Mouse (Mus musculus) lung, postnatal 0 days (tissue): ENCODE data around the gene Fmnl1. TPM values are rescaled to one million over a fixed set of nuclear protein-coding genes. Genes with fewer than 3 reads are reported as not detected.

ENCODE experiments used
- ATAC-seq: fragments of 200-750 bp; cut with Nextera tagmentation; 2 replicates; pipeline ENCODE4 v1.8.0; 2017; ENCODE audit warnings: moderate library complexity
- DNase-seq: peaks from one replicate; pipeline ENCODE4 v3.0.0-alpha.2; 2016; ENCODE audit warnings: low spot score
- H3K27ac ChIP-seq: fragments of 300-500 bp; sonication (generic); 2 replicates; pipeline ENCODE4 v1.5.1; 2014; ENCODE audit warnings: antibody characterized with exemption, mild to moderate bottlenecking, low read length, mixed read lengths
- H3K27me3 ChIP-seq: fragments of 300-500 bp; sonication (generic); replicated peaks from 2 replicates; pipeline ENCODE4 v1.6.1; 2014; ENCODE audit warnings: low read length, mixed read lengths; ENCODE audit not compliant: insufficient read depth
- H3K36me3 ChIP-seq: fragments of 300-500 bp; sonication (generic); 2 replicates; pipeline ENCODE4 v1.6.1; 2014; ENCODE audit warnings: low read length, mixed read lengths; ENCODE audit not compliant: insufficient read depth
- H3K4me1 ChIP-seq: fragments of 300-500 bp; sonication (generic); 2 replicates; pipeline ENCODE4 v1.6.1; 2014; ENCODE audit warnings: antibody characterized with exemption, low read depth, low read length, mixed read lengths; ENCODE audit not compliant: insufficient read depth
- H3K4me2 ChIP-seq: fragments of 300-500 bp; sonication (generic); replicated peaks from 2 replicates; pipeline ENCODE4 v1.6.1; 2014; ENCODE audit warnings: low read depth, mild to moderate bottlenecking, low read length, moderate library complexity, mixed read lengths
- H3K4me3 ChIP-seq: fragments of 300-500 bp; sonication (generic); 2 replicates; pipeline ENCODE4 v1.5.1; 2014; ENCODE audit warnings: low read depth, low read length
- H3K9ac ChIP-seq: fragments of 300-500 bp; sonication (generic); replicated peaks from 2 replicates; pipeline ENCODE4 v1.6.1; 2014; ENCODE audit warnings: low read depth, mild to moderate bottlenecking
- H3K9me3 ChIP-seq: fragments of 300-500 bp; sonication (generic); 2 replicates; pipeline ENCODE4 v1.6.1; 2016; ENCODE audit warnings: low read length, mixed read lengths
- CTCF ChIP-seq: IDR thresholded peaks from 2 replicates; pipeline ENCODE4 v1.5.1; 2016; ENCODE audit warnings: antibody characterized with exemption, mild to moderate bottlenecking
- EP300 ChIP-seq: IDR thresholded peaks from 2 replicates; pipeline ENCODE4 v1.6.1; 2016; ENCODE audit warnings: antibody characterized with exemption, mild to moderate bottlenecking, control low read depth
- WGBS: fragments of 180-500 bp; shearing (Covaris S2); extraction: QIAGEN DNeasy Blood & Tissue Kit; methylation state at CpG from one replicate; pipeline ENCODE4 v1.1.7; 2014; 5-methylcytosine and 5-hydroxymethylcytosine counted together
- polyA plus RNA-seq: library from polyadenylated mRNA; unstranded; fragments of >200 nt; fragmentation: Nextera tagmentation; extraction: Ambion mirVana; gene quantifications from 2 replicates; pipeline ENCODE4 v1.2.1, GENCODE M21; 2015

The Fmnl1 gene
- polyA plus RNA-seq, 1 experiment from 2014 or later: 4.1 TPM

- Histone ChIP-seq H3K4me3 (peak overlapping the region; percentile 24), H3K27ac (peak overlapping the region; percentile 34; the same call in 1 of the 2 replicates), H3K4me2 (peak overlapping the region; percentile 51), H3K9me3 (no peaks in the 10 kb centered on the region), H3K27me3 (no peaks in the 10 kb centered on the region), H3K36me3 (no peaks in the 10 kb centered on the region), H3K9ac (no peak overlapping the region; the same call in 1 of the 2 replicates), H3K4me1 (0 out of 2 replicates have a peak, but pooled peaks cover 4% of the 10 kb centered on the region)
- TF ChIP-seq EP300 (no peak), CTCF (peak; percentile 99)
- DNase-seq: peak; percentile 96
- 1% methylated on average over 25 of the region's 25 CpGs for WGBS
- peak; percentile 97 for ATAC-seq
Observed at GRCm38 (mm10) chr11:103158621-103159478, 12.1 kb upstream of the Fmnl1 start.

- Histone ChIP-seq H3K27me3 (no peaks in the 10 kb centered on the region), H3K4me2 (no peak overlapping the region), H3K36me3 (no peaks in the 10 kb centered on the region), H3K27ac (no peak overlapping the region), H3K9me3 (no peaks in the 10 kb centered on the region), H3K4me3 (no peak overlapping the region), H3K9ac (no peak overlapping the region), H3K4me1 (0 out of 2 replicates have a peak, but pooled peaks cover 4% of the 10 kb centered on the region)
- ATAC-seq: no peak
- TF ChIP-seq EP300: no peak
- no peak for TF ChIP-seq CTCF
- WGBS: 81% methylated on average over 11 of the region's 11 CpGs
- no peak for DNase-seq
Observed at GRCm38 (mm10) chr11:103160738-103161137, 10.2 kb upstream of the Fmnl1 start.

GRCm38 (mm10) chr11:103161449-103161848, 9.5 kb upstream of the Fmnl1 start:
- no peaks in the 10 kb centered on the region for H3K27me3 ChIP-seq

GRCm38 (mm10) chr11:103162132-103162531, 8.8 kb upstream of the Fmnl1 start:
- Histone ChIP-seq H3K36me3 (no peaks in the 10 kb centered on the region), H3K27ac (no peak overlapping the region), H3K4me2 (no peak overlapping the region), H3K4me3 (no peak overlapping the region), H3K9me3 (no peaks in the 10 kb centered on the region), H3K27me3 (no peaks in the 10 kb centered on the region), H3K9ac (no peak overlapping the region), H3K4me1 (0 out of 2 replicates have a peak, but pooled peaks cover 4% of the 10 kb centered on the region)
- DNase-seq (no peak), ATAC-seq (no peak)
- 89% methylated on average over 5 of the region's 5 CpGs for WGBS
- TF ChIP-seq CTCF: peak; percentile 53
- TF ChIP-seq EP300: no peak

More at GRCm38 (mm10) chr11:103161449-103161848, 9.5 kb upstream of the Fmnl1 start:
- Histone ChIP-seq H3K4me1 (0 out of 2 replicates have a peak, but pooled peaks cover 4% of the 10 kb centered on the region), H3K9ac (no peak overlapping the region), H3K36me3 (no peaks in the 10 kb centered on the region), H3K4me3 (no peak overlapping the region), H3K4me2 (no peak overlapping the region), H3K9me3 (no peaks in the 10 kb centered on the region), H3K27ac (no peak overlapping the region)
- DNase-seq: no peak
- 76% methylated on average over 7 of the region's 7 CpGs for WGBS
- no peak for ATAC-seq
- TF ChIP-seq EP300 (no peak), CTCF (peak; percentile 43)

GRCm38 (mm10) chr11:103164391-103164790, 6.5 kb upstream of the Fmnl1 start:
- 20% methylated on average over 10 of the region's 10 CpGs for WGBS
- Histone ChIP-seq H3K4me2 (no peak overlapping the region), H3K27me3 (no peaks in the 10 kb centered on the region), H3K4me3 (no peak overlapping the region), H3K4me1 (no peaks in the 10 kb centered on the region), H3K27ac (no peak overlapping the region), H3K9ac (no peak overlapping the region), H3K36me3 (no peaks in the 10 kb centered on the region), H3K9me3 (no peaks in the 10 kb centered on the region)
- 0 out of 2 replicates have a peak, but pooled peaks have one; percentile 12 for ATAC-seq
- TF ChIP-seq EP300: no peak
- peak; percentile 53 for DNase-seq

GRCm38 (mm10) chr11:103168690-103169390, 2.1 kb upstream of the Fmnl1 start:
- no peak overlapping the region for H3K4me2 ChIP-seq
- H3K9me3 ChIP-seq: no peaks in the 10 kb centered on the region
- ATAC-seq (no peak), DNase-seq (peak; percentile 67)
- no peak overlapping the region for H3K27ac ChIP-seq
- 0 out of 2 replicates have a peak, but pooled peaks cover 2% of the 10 kb centered on the region for H3K4me1 ChIP-seq
- WGBS: 23% methylated on average over 9 of the region's 9 CpGs
- no peak overlapping the region for H3K9ac ChIP-seq
- peaks cover 19% of the 10 kb centered on the region for H3K27me3 ChIP-seq
- no peak for TF ChIP-seq EP300
- TF ChIP-seq CTCF: peak; percentile 99
- no peak overlapping the region for H3K4me3 ChIP-seq
- H3K36me3 ChIP-seq: no peaks in the 10 kb centered on the region
